Mouse (Mus musculus): ENCODE results near the gene Ddit4.

Gene Ddit4

DNA sequence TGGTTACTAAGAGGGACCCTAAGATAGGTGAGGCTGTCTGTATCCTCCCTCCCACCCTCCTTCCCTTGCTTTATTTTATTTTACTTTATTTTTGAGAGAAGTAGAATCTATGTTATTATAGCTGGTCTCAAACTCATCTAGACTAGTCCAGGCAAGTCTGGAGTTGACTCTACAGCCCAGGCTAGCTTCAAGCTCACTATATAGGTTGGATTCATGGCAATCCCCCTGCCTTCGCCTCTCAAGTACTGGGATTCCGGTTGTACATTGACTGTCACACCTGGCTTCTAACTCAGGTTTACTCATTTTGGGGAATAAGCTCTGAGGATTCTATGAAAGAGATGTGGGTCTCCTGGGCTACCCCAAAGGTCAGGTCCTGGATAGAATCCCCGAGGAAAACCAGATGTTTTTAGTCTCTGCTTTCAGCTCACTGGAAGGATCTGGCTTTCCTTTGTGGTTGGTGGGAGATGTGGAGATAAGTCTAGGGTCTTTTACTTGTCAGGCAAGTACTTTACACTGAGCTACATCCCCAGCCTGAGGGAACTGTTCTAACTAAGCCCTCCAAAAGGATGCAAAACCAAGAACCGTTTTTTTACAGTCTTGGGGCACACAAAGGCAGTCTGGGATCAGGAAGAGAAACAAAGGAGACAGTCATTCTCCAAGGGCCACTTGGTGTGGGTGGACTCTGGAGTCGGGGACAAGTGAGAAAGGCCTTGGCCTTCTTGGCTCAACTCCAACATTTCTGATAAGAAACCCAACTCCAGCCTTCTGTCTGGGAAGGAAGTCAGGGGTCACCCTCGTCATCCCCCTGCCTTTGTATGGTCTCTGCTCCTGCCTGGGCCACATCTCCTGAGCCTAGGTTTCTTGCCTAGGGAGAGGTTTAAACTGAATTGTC lies 3.0 kb downstream of the Ddit4 start:
- no peak for DNase-seq

DNA sequence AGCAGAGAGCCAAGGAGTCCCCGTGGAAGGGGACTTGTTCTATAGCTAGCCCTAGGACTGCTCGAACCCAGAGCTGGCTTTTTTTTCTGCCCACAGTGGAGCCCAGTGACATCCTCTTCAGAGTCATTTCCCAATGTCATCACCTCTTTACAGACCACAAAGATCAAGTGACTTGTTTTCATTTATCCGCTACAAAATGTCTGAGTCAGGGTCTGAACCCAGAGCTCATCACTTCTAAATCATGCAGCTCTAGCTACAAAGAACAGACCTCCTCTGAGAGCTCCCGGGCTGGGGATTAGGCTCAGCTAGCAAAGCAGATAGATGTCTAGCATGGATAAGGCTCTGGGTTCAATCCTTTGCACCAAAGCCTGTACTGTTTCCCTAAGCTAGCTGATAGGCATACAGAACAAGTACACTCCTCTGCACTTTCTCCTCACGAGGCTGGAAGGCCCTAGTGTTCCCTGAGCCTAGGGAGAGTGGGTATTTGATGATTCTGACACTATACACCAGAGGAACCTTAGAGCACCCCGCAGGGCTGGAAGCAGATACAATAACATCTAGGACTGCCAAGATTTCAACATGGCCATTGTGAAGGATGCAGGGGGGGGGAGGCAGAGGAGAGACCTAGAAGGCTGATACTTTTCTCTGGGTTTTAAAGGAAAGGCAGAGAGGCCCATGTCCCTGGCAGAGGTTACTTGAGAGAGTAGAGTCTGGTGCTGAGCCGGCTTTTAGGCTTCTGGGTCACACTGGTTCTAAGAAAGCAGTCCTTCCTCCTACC lies 4.1 kb downstream of the Ddit4 start:
- DNase-seq = no peak

DNA sequence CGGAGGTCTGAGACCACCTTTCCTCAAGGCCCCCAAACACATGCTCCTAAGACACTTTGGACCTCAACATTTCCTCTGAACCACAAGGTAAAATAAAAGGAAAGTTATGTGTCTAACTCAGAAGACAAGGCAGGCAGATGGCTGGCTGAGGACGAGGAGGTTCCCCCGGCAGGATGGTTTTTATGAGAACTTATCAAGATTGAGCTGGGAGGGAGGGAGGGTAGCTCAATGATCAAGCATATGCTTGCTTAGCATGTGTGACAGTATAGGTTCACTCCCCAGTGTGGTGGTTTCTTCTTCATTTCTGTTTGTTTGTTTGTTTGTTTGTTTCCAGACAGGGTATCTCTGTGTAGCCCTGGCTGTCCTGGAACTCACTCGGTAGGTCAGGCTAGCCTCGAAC lies 5.3 kb downstream of the Ddit4 start:
- DNase-seq = no peak

DNA sequence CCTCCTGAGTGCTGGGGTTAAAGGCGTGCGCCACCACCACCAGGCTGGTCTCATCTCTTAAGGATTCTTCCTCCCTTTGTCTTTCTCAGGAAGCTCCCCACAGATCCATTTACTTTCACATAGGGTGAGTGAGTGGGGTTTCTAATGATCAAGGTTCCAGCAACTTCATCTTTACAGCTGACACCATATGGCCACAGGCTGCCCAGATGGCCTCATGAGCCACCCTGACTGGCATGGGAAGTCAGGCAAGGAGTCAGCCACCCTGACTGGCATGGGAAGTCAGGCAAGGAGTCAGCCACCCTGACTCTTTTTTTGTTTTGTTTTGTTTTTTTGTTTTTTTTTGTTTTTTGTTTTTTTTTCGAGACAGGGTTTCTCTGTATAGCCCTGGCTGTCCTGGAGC lies 6.2 kb downstream of the Ddit4 start:
- no peak for DNase-seq

DNA sequence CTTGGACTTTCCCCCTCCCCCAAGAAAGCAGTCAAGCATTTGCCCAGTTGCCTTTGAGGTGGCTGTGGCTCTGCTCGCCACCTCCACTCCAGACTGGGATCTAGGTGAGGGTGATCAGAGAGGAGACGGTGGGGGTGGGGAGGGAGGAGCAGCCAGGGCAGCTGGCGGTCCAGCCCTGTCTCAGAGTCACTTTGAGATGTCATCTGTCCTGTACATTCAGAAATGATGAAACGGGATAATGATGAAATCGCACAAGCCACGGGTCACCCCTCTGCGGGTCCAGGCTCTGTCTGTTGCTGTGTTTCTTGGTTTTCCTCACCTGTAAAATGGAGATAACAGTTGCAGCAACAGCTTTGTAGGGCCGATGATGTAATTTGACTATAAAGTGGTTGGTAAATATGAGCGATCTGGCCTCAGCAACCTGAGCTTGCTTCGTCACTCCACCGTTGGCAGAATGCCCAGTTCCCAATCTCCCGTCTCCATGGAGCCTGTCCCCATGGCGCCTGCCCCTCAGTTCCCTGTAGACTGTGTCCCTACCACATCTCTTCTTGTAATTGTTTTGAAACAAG lies 8.1 kb downstream of the Ddit4 start:
- peak; percentile 75 for DNase-seq

DNA sequence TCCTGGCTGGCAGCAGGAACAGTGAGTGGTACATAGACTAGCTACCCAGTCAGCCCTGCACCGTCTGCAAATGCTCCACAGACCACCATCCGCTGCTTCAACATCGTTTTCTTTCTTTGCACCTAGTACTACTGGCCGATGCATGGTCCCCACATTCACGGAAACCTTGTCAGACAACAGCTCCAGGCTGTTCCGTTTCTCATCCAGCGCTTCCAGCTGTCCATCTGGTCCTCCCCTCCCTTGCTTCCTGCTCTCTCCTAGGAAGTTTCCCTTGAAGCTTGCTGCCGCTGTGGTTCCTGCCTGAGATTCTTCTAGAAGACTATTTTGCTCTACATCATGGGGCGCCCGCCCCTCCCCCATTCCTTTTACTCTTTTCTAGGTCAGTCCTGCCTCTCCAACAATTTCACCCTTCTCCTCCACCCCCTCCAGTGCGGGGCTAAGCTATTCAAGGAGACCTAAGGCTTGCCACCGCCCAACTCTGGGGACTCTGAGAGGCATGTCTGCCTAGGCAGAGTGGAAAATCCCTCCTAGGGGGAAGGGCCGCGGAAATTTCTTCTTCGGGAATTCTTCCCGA lies 8.7 kb downstream of the Ddit4 start:
- DNase-seq = peak; percentile 74

DNA sequence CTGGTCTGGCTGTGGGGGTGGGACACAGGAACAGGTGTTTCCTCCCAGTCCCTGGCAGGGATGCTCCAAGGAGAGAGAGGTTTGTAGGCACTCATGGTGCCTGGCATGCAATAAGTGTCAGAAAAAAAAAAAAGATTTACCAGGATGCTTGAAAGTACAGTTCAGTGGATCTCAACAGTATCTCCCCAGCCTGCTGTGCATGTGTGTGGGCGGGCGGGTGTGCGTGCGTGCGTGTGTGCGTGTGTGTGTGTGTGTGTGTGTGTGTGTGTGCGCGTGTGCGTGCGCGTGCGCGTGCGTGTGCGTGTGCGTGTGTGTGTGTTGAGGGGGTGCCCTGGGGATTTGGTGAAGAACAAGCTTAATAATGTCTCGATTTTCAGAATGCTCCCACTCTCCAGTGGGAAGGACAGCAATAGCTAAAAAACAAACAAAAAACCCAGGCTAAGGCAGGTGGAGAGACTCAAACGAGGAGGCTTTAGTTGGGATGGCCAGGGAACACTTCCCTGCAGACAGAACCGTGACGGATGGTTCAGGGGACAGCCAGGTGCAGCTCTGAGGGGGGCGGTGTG lies 9.3 kb downstream of the Ddit4 start:
- DNase-seq = no peak

DNA sequence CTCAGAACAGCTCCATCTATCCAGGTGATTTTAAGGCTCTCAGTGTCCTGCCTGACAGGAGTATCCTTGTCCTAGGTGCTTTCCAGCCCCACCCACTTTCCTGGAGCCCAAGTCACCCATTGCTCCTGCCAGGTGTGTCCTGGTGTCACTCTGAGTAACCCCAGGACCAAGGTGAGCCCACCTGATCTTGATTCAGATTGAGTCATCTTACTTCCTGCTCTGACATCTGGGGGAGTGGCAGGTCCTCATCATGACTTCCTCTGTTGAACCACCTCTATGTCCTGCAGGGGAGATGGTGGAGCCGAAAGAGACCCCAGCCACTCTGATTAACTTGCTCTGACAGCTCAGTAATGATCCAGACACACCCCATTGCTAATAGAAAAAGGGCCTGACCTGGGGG lies 12.6 kb downstream of the Ddit4 start:
- no peak for DNase-seq

DNA sequence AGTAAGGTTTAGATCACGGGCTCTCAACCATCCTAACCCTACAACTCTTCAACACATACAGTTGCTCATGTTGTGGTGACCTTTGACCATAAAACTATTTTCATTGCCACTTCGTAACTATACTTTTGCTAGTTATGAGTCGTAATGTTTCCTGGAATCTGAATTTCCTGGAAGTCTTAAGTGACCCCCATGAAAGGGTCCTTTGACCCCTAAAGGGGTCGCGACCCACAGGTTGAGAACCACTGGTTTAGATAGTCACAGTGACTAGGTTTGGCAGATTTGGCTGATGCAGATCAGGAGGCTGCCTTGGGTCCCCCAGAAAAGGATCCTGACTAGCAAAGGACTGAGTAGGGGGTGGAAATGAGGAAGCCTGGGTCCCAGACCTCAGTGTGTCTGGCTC lies 13.0 kb downstream of the Ddit4 start:
- DNase-seq = no peak

DNA sequence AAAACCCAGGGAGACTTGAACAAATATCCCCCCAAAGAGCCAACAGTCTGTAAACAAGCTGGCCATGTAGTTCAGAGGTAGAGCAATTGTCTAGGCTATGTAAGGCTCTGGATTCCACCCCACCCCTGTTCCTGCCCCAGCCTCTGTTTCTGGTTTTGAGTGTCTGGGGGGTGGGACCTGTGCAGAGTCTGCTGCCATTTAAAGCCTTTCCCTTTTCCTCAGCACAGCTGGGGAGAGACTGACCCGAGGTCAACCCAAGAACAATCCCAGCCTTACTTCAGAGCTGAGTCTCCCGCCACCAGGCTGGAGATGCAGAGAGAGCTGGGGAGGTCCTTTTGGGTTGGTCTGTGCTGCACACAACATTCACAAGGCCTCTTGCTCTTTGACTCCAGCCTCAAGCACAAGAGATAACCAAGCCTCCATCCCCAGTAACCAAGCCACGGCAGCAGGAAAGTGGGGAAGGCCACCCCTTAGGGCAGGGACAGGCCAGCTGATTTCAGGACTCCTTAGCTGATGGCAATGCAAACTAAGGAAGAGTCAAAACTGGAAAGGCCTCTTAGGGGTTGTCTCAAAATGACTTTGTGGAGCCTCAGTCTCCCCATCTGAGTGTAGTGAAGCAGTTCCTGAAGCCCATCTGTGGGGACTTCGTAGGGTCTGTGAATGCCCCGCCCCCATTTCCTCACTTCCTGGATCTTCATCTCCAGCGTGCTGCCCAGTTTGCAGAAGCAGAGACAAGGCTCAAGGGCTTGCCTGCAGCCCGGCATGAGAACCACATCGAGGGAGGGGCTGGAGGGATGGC lies 15.4 kb downstream of the Ddit4 start:
- DNase-seq = no peak

DNA sequence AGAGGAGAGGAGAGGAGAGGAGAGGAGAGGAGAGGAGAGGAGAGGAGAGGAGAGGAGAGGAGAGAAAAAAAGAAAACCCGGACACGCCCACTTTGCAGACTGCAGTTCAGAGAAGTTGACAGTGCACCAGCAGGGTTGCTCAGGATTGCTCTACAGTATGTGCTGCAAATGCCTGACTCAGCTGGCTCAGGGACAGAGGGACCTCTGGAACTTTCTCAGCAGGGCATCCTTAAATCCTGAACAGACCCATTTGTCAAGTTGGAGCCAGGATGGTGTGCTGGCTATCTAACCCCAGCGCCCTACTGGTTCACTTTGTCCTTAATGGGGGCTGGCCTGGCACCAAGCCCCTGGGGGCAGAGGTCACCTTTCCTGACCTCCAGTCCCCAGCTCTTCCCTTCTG lies 17.6 kb downstream of the Ddit4 start:
- no peak for DNase-seq

DNA sequence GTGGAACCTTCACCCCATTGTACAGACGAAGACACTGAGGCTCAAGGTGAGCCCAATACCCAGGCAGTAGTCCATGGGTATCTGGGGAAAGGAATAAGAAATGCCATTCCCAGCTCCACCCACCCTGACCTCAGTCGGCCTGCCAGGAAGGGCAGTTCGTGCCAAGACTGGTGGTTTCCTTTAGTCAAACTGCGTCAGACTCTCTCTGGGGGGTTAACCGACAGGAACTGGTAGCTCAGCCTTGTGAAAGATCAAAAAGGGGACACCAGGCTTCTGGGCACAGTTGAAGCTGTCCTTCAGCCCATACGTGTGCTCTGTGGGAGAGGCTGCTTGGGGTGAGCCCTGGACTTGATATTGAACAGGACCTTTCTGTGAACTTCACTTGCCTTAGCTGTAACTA lies 19.1 kb downstream of the Ddit4 start:
- no peak for DNase-seq

DNA sequence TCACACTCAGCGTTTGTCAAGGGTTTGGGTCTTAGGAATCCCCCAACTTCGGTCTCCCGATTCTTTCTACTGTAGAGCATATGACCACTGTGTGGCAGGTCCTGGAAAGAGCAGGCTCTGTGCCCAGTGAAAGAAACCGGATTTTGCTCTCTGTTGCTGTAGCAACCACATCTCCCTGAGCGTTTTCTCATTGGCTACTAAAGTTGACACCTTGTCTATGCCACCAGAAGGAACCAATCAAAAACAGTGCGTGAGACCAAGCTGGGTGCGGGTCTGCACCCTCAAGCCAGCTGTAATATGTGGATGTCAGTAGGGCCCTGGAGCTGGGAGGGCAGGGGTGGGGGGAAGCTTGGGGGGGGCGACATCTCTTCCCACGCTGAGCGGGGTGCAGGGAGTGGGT lies 20.6 kb downstream of the Ddit4 start:
- DNase-seq = no peak

DNA sequence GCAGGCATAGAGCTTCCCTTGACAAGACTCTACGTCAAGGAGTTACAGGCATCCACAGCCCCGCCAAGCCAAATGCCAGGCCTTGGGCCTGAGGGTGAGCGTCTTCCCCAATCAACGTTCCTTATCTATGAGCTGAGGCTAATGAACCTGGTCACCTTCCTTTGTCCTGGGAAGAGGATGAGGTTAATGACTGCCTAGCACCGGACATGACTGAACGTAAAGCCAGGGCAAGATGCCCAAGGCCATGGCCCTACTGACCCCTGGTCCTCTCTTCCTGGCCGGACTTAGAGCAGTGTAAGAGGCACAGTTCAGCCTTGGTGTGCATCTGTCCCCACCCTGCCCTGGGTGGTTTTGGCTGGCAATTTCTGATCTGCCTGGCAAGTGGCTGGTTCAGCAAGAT lies 22.4 kb downstream of the Ddit4 start:
- no peak for DNase-seq

DNA sequence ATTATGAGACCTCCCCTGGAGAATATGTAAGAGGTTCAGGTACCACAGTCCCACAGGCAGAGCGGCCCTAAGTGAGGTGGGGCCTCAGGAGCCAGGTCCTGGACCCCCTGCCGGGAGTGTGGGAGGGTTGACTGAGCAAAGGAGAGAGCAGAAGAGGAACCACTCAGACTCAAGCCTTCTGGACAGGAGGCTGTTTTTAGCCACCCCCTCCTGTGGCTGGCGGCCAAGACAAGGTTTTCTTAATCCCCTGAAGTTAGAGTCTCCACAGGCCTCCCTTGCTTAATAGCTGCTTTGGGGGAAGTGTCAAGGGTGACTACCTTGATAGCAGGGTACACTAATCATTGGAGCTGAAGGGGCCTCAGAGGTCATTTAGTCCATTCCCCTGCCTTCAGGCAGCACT lies 27.3 kb downstream of the Ddit4 start:
- DNase-seq = no peak

DNA sequence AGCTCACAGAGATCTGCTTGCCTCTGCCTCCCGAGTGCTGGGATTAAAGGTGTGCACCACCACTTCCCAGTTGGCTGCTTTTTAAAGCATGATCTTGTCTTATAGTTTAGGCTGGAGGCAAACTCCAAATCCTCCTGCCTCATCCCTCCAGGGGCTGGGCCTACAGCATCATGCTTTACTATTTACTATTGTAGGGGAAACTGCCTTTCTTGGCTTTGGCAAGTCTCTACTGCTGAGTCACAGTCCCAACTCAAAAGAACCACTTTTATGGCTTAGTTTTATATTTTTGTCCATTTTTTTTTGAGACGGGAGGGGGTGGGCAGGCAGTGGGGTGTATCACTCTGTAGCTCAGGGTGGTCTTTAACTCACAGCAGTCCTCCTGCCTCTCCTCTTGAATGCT lies 28.1 kb downstream of the Ddit4 start:
- no peak for DNase-seq

DNA sequence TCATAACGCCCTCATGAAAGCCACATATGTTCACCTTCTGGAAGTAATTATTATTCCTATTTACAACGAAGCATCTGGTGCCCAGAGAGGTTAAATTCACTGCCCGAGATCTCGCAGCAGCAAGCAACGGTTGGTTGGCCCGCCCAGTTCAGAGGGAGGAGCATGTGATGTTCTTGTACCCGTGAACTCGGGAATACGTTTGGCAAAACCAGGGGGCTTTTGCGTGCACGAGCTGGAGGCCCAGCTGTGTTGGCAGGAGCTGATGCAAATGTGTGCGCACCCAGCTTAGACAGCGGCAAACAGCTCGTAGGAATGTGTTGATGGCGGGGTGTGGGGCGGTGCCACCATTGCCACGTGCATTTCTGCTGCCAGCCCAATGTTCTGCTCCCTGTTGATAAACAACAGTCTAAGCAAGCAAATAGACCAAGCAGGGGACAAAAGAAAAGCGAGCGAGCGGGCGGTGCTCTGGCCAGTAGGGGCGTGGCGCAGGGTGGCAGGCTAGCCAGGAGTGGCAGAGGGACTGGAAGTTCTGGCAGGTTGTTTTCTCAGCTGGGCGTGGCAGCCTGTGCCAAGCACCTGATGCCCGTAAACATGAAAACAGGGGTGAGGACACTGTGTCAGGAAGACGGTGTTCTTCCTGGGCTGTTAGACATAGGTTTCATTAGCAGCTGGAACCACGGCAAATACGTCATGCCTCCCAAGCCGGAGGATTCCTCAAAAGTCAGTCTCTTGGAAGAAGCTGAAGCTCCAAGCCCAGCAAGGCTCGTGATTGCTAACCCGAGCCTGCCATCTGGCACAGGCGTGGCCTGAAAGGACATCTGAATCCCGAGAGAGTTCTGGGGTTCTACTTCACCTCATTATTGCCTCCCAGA lies 30.6 kb downstream of the Ddit4 start:
- peak; percentile 87 for DNase-seq

DNA sequence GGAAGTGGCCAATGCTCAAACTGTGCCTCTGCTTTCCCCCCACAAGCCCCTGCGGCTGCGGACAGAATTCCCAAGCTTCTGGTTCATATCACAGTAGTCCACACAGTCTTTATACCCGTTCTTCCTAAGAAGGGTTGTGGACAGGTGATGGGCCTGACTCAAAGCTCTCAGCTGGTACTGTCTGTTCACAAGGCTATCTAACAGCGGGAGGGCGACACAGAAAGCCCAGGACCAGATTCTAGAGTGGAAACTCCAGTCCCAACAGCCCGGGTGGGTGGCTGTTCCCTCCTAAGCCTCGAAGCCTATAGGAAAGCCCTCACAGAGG lies 31.2 kb downstream of the Ddit4 start:
- no peak for DNase-seq

DNA sequence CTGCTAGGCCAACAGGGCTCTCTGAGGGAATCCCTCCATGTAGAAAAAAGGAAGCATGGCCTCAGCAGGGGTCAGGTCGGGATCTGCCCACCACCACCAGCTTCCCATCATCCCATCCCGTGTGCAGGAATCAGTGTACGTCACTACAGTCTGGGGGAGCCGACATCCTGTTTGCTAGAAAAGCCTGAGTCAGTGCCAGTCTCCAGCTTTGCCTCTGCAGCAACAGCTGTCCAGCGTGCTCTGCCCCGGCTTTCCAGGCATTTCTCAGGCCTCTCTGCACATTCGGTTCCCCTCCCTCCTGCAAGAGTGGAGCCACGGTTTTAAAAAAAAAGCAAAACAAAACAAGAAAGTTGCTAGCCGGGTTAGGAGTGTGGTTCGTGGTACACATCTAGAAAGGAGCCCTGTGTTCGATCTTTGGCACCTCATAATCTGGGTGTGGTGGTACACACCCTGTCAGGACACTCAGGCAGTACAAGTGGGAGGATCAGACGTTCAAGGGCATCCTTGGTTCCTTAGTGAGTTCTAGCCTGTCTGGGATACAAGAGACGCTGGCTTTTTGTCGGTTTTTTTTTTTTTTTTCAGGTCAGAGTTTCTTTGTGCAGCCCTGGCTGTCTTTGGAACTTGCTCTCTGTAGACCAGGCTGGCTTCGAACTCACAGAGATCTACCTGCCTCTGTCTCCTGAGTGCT lies 32.0 kb downstream of the Ddit4 start:
- no peak for DNase-seq

DNA sequence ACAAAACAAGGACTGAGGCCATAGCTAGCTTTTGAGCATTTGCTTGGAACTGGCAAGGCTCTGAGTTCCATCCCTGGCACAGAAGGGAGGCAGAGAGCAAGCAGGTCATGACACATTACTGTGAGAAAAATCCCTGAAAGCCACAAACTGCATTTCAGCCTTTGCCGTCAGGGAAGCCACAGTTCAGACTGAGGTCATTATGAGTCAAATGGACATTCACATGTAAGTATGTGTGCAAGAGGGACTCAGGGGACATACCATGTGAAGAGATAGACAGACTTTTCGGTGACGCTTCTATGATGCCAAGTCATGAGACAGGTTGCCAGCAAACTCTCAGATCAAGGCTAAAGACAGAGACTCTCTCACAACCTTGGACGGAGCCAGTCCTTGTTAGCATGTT lies 33.5 kb downstream of the Ddit4 start:
- DNase-seq = no peak

DNA sequence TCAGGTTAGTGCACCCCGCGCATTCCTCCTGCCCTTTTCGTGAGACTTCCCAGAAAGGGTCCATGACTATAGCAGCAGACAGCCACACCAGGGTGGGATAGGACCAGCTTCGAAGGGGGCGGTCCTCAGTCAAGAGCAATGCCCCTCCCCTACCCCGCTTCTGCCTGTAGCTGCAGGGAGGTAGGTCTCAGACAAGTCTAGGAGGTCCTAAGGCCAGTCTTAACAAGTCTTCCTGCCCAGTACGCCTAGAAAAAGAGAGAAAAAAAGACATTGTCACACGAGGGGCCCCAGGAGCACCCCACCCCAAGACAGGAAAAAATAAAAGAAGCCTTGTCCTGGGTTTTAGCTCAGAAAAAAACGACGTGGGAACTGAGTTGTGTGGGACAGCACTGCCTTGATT lies 35.0 kb downstream of the Ddit4 start:
- peak; percentile 53 for DNase-seq
